Mouse (Mus musculus) urinary bladder, adult 18-20 months (tissue): ENCODE data around the gene Git2.

ENCODE experiments used
- DNase-seq, 2 experiments: peaks; one replicate each; pipeline ENCODE4 v3.0.0; 2022; ENCODE audit warnings: low spot score in 2 of 2, mixed read lengths in 2 of 2

The Git2 gene

GRCm38 (mm10) chr5:114720784-114721183 lies 54.5 kb downstream of the Git2 start:
- DNase-seq, result no peak

GRCm38 (mm10) chr5:114719928-114720270 lies 55.4 kb downstream of the Git2 start:
- DNase-seq, result no peak

GRCm38 (mm10) chr5:114719003-114719927 lies 56.1 kb downstream of the Git2 start:
- DNase-seq, result peak in 1 of 2 experiments; percentile 65

- DNase-seq, result no peak
Observed at GRCm38 (mm10) chr5:114718483-114718882, 56.8 kb downstream of the Git2 start.

GRCm38 (mm10) chr5:114717937-114718336 lies 57.4 kb downstream of the Git2 start:
- DNase-seq, result no peak

- DNase-seq, result peak; percentile 59 to 64
Observed at GRCm38 (mm10) chr5:114717292-114717691, 58.0 kb downstream of the Git2 start.

GRCm38 (mm10) chr5:114714551-114714950 lies 60.8 kb downstream of the Git2 start:
- DNase-seq, result no peak

GRCm38 (mm10) chr5:114709357-114709756 lies 66.0 kb downstream of the Git2 start:
- DNase-seq, result no peak

GRCm38 (mm10) chr5:114708491-114708890 lies 66.8 kb downstream of the Git2 start:
- no peak for DNase-seq

- peak; percentile 90 to 95 for DNase-seq
Observed at GRCm38 (mm10) chr5:114707265-114708068, 67.8 kb downstream of the Git2 start, which contains the start of gene Tchp. Gene Tchp, plus strand, starts transcription at chr5:114707760.

GRCm38 (mm10) chr5:114702403-114703392 lies 72.6 kb downstream of the Git2 start:
- no peak for DNase-seq

- DNase-seq, result no peak
Observed at GRCm38 (mm10) chr5:114699015-114699414, 76.3 kb downstream of the Git2 start.

- DNase-seq, result no peak
Observed at GRCm38 (mm10) chr5:114698044-114698746, 77.1 kb downstream of the Git2 start.

GRCm38 (mm10) chr5:114696939-114697338 lies 78.4 kb downstream of the Git2 start:
- no peak for DNase-seq

GRCm38 (mm10) chr5:114695775-114696174 lies 79.5 kb downstream of the Git2 start:
- DNase-seq, result no peak

GRCm38 (mm10) chr5:114690633-114691567 lies 84.4 kb downstream of the Git2 start, which contains the start of gene Gltp:
Gene Gltp, minus strand, starts transcription at chr5:114690984.
- DNase-seq, result peak; percentile 88 to 91

- no peak for DNase-seq
Observed at GRCm38 (mm10) chr5:114689700-114690366, 85.5 kb downstream of the Git2 start.

GRCm38 (mm10) chr5:114688703-114689102 lies 86.6 kb downstream of the Git2 start:
- DNase-seq, result no peak

- DNase-seq, result no peak
Observed at GRCm38 (mm10) chr5:114687901-114688300, 87.4 kb downstream of the Git2 start.
